Mouse (Mus musculus) urinary bladder, postnatal 36 days (tissue): ENCODE measurements around the gene Kcnq1.

Source experiments
- DNase-seq, 2 experiments: peaks; one replicate each; pipeline ENCODE4 v3.0.0; 2022; ENCODE audit warnings: low spot score in 2 of 2, mixed read lengths in 1 of 2

The Kcnq1 gene

GRCm38 (mm10) chr7:143136561-143136960, 30.4 kb downstream of the Kcnq1 start:
- DNase-seq: no peak

GRCm38 (mm10) chr7:143138789-143139188, 32.6 kb downstream of the Kcnq1 start:
- DNase-seq: peak; percentile 51 to 56

GRCm38 (mm10) chr7:143139932-143140331, 33.8 kb downstream of the Kcnq1 start:
- DNase-seq: no peak

GRCm38 (mm10) chr7:143142680-143143079, 36.5 kb downstream of the Kcnq1 start:
- no peak for DNase-seq

GRCm38 (mm10) chr7:143147015-143147414, 40.9 kb downstream of the Kcnq1 start:
- no peak for DNase-seq

- no peak for DNase-seq
Measured at GRCm38 (mm10) chr7:143151171-143151570, 45.0 kb downstream of the Kcnq1 start.

- no peak for DNase-seq
Measured at GRCm38 (mm10) chr7:143152350-143152749, 46.2 kb downstream of the Kcnq1 start.

GRCm38 (mm10) chr7:143153915-143154373, 47.8 kb downstream of the Kcnq1 start:
- DNase-seq: peak; percentile 79 to 85

GRCm38 (mm10) chr7:143154458-143154871, 48.3 kb downstream of the Kcnq1 start:
- no peak for DNase-seq

- no peak for DNase-seq
Measured at GRCm38 (mm10) chr7:143155257-143155656, 49.1 kb downstream of the Kcnq1 start.

GRCm38 (mm10) chr7:143158690-143159425, 52.7 kb downstream of the Kcnq1 start:
- DNase-seq: no peak

- DNase-seq: no peak
Measured at GRCm38 (mm10) chr7:143159446-143159845, 53.3 kb downstream of the Kcnq1 start.

GRCm38 (mm10) chr7:143160057-143160456, 53.9 kb downstream of the Kcnq1 start:
- DNase-seq: no peak

GRCm38 (mm10) chr7:143162051-143162450, 55.9 kb downstream of the Kcnq1 start:
- no peak for DNase-seq

GRCm38 (mm10) chr7:143164074-143164473, 57.9 kb downstream of the Kcnq1 start:
- no peak for DNase-seq

- DNase-seq: no peak
Measured at GRCm38 (mm10) chr7:143165687-143166265, 59.6 kb downstream of the Kcnq1 start.

- no peak for DNase-seq
Measured at GRCm38 (mm10) chr7:143167275-143167674, 61.1 kb downstream of the Kcnq1 start.

- DNase-seq: no peak
Measured at GRCm38 (mm10) chr7:143169371-143169770, 63.2 kb downstream of the Kcnq1 start.

- DNase-seq: no peak
Measured at GRCm38 (mm10) chr7:143172914-143173547, 66.9 kb downstream of the Kcnq1 start.

- DNase-seq: no peak
Measured at GRCm38 (mm10) chr7:143174633-143175032, 68.5 kb downstream of the Kcnq1 start.

GRCm38 (mm10) chr7:143178831-143179230, 72.7 kb downstream of the Kcnq1 start:
- DNase-seq: no peak

- peak in 1 of 2 experiments; percentile 63 for DNase-seq
Measured at GRCm38 (mm10) chr7:143180761-143181160, 74.6 kb downstream of the Kcnq1 start.

- DNase-seq: no peak
Measured at GRCm38 (mm10) chr7:143181311-143181710, 75.1 kb downstream of the Kcnq1 start.
